Mouse (Mus musculus): ENCODE data around the gene Acap2.

- TF ChIP-seq CTCF (conservative IDR thresholded peaks at IDR 0.05; ENCODE audit: low read length) (no peak), POU5F1 (IDR thresholded peaks at IDR 0.05; ENCODE audit: borderline replicate concordance, low read length) (no peak), NANOG (IDR thresholded peaks at IDR 0.05; ENCODE audit: borderline replicate concordance, low read length) (no peak)
Observed at GRCm38 (mm10) chr16:31209911-31210310, 8.9 kb upstream of the Acap2 start.

All from E14TG2a.4 (cell line).